Mouse (Mus musculus) lung, postnatal 25 days (tissue): ENCODE data around the gene Cenph.
"Not testable (repeated sequence)": the region's sequence is repeated elsewhere in the genome, so short reads cannot be mapped to it uniquely, and the experiment has no call there.

Source experiments
- DNase-seq: peaks from one replicate; pipeline ENCODE4 v3.0.0; 2022; ENCODE audit warnings: low spot score

Cenph gene

DNA sequence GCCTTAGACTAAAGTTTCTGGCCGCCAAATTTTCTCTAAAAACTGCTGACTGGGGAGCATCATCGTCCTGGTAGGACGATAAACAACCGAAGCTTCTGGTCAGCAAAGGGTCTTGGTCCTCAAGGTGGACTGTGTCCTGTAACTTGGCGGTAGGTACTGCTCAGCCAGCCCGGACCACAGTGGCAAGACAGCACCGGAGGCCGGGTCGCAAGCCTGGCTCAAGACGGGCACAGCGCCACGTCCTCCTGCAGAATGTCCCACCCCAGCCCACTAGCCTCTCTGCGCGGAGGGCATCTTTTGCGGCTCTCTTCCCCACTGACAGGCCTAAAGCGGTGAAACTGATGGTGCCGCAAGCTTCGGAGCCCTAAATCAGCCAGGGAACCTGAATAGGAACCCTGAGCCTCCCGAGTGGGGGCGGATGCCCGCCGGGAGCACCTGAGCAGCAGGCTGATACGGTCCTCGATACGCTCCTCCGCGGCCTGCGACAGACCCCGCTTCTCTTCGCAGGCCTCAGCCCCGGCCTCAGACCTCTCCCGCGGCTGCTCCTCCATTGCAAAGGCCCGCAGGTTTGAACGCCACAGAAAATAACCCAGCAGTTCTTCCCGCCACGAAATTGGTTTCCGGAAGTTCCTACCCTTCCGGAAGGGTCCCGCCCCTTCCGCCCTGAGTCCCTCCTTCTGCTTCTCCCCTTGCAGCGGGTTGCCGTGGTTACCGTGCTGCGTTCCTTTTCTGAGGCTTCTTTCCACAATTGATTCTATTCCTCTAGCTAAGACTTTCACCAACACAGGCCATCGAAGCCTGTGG is at the start of gene Cenph:
Gene Cenph (minus strand): TSS at position 648 of the 804 bp plus-strand sequence.
- peak; percentile 80 for DNase-seq

- DNase-seq, result no peak
These were observed 49.2 kb upstream of the Cenph start for GRCm38 (mm10) chr13:100824916-100825315.

DNA sequence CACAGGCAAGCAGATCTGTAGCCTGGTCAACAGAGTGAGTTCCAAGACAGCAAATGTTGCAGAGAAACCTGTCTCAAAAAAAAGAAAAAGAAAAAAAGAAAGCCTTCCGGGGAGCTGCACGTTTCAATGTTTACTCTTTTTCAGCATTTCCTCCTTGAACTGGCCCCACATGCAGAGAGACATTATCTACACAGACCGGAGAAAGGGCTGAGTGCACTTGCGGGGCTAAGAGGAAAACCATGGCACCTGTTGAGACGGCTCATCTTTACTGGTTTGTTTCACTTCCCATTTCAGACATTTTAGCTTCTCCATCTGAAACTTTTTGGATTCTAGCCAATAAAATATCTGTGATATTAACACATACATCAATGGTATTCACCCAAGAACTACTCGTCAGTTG is 48.6 kb upstream of the Cenph start:
- peak; percentile 16 for DNase-seq

DNA sequence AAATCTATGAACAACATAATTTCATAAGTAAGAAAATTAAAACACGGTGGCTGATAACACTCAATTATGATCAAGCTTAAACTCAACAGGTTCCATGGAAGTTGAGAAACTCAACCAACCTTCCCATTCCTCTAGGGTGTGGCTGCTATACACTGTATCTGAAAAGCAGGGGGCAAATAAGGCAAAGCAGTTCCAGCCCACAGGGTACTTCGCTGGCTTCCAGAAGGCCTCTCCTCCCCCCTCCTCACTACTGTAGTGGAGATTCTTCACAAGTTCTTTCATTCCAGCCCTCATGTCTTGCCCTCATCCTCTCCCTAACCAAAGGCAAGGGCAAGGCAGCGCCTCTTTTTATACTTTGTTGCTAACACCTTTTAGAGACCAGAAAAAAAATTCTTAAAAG is 48.2 kb upstream of the Cenph start:
- no peak for DNase-seq

DNA sequence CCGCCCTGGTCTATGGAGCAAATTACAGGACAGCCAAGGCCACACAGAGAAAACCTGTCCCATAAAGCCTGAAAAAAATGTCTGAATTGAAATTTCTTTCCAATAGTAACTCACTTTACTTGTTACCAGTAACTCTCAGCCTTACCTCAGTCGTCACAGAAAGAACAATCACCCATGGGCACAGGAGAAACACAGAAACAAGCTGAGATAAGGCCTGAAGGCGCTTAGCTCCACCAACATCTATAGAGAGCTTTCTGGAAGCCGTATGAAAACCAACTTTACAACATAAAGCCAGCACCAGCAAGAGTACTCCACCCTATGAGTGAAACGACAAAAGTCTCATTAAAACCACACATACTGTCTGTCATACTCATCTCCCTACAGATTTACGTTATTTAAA is 38.8 kb upstream of the Cenph start:
- DNase-seq, result no peak

- DNase-seq, result no peak
These were observed 30.1 kb upstream of the Cenph start for GRCm38 (mm10) chr13:100805776-100806175.

DNA sequence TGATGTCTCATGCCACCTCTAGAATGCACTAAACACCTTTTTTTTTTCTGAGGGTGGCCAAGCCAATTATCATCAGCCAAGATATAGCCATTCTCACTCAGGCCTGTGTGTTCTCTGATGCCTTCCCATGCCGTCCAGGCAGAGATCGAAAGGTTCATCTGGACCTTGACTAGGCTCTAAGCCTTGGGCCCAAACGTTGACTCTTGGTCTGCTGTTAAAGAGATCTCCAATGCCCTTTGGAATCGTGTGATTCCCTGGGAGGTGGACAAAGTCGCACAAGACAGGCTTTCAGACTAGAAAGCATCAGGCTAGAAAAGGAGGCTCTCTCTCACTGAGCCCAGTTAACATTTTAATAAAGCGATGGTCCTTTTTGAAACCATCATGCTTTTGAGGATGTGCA is 21.5 kb upstream of the Cenph start:
- DNase-seq, result no peak

GRCm38 (mm10) chr13:100789083-100789482 is 13.4 kb upstream of the Cenph start:
- no peak for DNase-seq

- DNase-seq, result not testable (repeated sequence)
These were observed 12.4 kb upstream of the Cenph start for GRCm38 (mm10) chr13:100788057-100788456.

GRCm38 (mm10) chr13:100787316-100788010 is 11.8 kb upstream of the Cenph start:
- DNase-seq, result peak; percentile 45

DNA sequence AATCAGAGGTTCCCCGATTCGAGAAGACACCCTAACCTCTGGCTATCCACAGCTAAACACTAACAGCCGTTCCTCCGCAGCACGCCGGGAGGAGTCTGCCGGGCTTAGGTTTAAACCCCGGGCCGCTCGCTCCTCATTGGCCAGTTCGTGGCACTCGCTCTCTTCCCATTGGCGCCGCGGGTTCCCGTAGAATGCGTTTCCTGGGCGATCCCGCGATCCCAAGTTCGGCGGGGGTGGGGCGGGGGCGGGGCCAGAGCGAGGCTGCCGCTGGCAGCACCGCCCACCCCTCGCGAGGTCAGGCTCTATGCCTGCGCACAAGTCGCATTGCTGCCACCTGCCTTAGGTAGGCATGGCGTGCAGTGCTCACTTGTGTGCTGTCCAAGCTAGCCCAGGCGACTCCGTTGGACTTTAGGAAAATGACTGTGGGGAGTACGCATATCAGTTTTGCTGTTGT is 10.7 kb upstream of the Cenph start, which contains the start of gene Ccnb1:
Gene Ccnb1 (minus strand): TSS at position 157 of the 454 bp plus-strand sequence.
- DNase-seq, result peak; percentile 93

- DNase-seq, result no peak
These were observed 10.2 kb upstream of the Cenph start for GRCm38 (mm10) chr13:100785806-100786413.

- no peak for DNase-seq
These were observed 1.8 kb upstream of the Cenph start for GRCm38 (mm10) chr13:100777491-100777890.

- DNase-seq, result no peak
These were observed 1.0 kb upstream of the Cenph start for GRCm38 (mm10) chr13:100776710-100777109.

GRCm38 (mm10) chr13:100776056-100776419 is 339 bp upstream of the Cenph start:
- DNase-seq, result no peak

- DNase-seq, result no peak
These were observed 995 bp downstream of the Cenph start for GRCm38 (mm10) chr13:100774704-100775103.

- peak; percentile 48 for DNase-seq
These were observed 20.4 kb downstream of the Cenph start for GRCm38 (mm10) chr13:100755329-100755728.

DNA sequence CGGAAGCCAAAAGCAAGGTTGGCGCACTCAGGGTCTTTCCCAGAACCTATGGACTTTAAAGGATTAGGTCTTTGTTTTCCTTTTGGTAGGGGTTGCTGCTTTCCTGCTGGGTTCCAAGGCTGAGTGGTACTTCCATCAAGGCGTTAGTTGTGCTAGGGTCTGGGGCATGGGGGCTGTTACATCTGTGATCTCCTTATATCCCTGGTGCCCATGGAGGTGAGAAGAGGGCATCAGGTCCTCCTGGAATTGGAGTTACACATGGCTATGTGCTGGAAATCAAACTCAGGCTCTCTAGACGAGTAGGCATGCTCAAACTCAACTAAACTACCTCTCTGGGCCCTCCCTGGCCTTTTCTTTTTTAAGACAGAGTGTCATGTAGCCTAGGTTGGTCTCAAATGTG is 21.5 kb downstream of the Cenph start:
- no peak for DNase-seq

GRCm38 (mm10) chr13:100753011-100753410 is 22.7 kb downstream of the Cenph start:
- no peak for DNase-seq

GRCm38 (mm10) chr13:100752529-100752928 is 23.2 kb downstream of the Cenph start:
- DNase-seq, result no peak

DNA sequence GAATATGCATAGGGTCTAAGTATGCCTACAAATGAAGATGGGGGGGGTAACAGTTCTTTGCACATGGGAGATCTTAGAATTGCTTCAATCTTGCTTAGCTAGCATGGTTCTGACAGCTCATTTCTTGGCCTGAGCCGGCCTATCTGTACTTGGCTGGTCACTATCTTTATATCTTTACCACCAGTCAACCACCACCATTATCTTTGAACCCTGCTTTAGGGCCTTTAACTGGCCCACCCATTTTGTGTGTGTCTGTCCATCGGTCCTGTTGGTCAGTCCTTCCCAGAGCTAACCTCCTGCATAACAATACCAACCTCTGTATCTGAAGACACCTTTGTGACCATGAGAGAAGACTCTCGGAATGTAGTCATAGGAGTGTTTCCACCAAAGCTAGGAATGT is 24.3 kb downstream of the Cenph start:
- DNase-seq, result no peak

DNA sequence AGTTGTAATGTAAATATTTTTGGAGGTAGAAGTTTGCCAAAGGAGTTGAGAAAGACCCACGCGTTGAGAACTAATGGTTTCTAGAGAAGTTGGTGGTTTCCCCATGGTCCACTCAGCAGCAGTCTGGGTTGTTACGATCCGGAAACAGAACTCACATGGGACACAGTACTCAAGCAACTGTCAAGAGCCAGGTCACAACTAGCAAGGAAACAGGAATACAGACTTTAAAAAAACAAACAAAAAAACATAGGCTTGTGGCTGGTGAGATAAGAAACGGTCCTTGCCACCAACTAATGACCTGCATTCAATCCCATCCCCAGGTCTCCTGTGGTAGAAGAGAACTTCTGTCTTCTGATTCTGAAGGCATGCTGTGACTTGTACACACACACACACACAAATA is 24.9 kb downstream of the Cenph start:
- no peak for DNase-seq

- DNase-seq, result no peak
These were observed 27.1 kb downstream of the Cenph start for GRCm38 (mm10) chr13:100748638-100749037.
